Mouse (Mus musculus): ENCODE data around the gene Dis3l2. TPM values are rescaled to one million over a fixed set of nuclear protein-coding genes. Genes with fewer than 3 reads are reported as not detected.

The Dis3l2 gene
- polyA plus RNA-seq, 1 experiment from 2014 or later: 41.7 TPM

- no peaks in the 10 kb centered on the region for H3K36me3 ChIP-seq (replicated peaks)
- H3K4me1 ChIP-seq: peaks cover 22% of the 10 kb centered on the region
- H3K9me3 ChIP-seq: no peaks in the 10 kb centered on the region
- H3K27ac ChIP-seq: no peak overlapping the region
- H3K4me2 ChIP-seq: no peak overlapping the region
- no peak for ATAC-seq (ENCODE audit: low FRiP score)
- no peak overlapping the region for H3K9ac ChIP-seq
- no peak overlapping the region for H3K4me3 ChIP-seq (replicated peaks)
- H3K27me3 ChIP-seq: no peaks in the 10 kb centered on the region
- 36% methylated on average over 1 of the region's 1 CpGs for WGBS
Observed at GRCm38 (mm10) chr1:87030652-87031051, 327.0 kb downstream of the Dis3l2 start.

DNA sequence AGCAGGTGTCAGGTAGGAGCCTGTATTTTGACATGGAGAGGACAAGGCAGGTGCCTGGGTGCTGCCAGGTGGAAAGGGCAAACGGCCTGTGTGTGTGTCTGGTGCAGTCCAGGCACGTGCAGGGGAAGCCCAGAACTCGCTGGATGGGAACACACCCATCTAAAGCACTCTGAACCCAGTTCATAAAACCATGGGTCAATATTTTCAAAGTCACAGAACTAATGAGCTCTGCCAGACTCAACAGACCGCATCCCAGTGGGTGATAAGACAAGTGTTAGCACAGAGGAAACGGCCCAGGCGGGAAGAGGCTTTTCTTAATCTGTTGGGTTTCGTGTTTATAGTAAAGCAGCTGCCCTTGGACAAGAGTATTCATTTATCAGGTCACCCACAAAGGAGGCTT lies 328.9 kb downstream of the Dis3l2 start:
- Histone ChIP-seq H3K9ac (no peak overlapping the region), H3K9me3 (no peaks in the 10 kb centered on the region), H3K27me3 (no peaks in the 10 kb centered on the region), H3K4me2 (no peak overlapping the region), H3K4me3 (replicated peaks) (no peak overlapping the region), H3K4me1 (peaks cover 32% of the 10 kb centered on the region), H3K36me3 (replicated peaks) (no peaks in the 10 kb centered on the region), H3K27ac (no peak overlapping the region)
- 80% methylated on average over 7 of the region's 7 CpGs for WGBS
- ATAC-seq (ENCODE audit: low FRiP score): no peak

- Histone ChIP-seq H3K27me3 (no peaks in the 10 kb centered on the region), H3K4me2 (no peak overlapping the region), H3K27ac (peak overlapping the region; percentile 82), H3K9ac (peak overlapping the region; percentile 33; the same call in 1 of the 2 replicates), H3K4me3 (replicated peaks) (no peak overlapping the region), H3K4me1 (peaks cover 30% of the 10 kb centered on the region), H3K36me3 (replicated peaks) (no peaks in the 10 kb centered on the region), H3K9me3 (no peaks in the 10 kb centered on the region)
- ATAC-seq (ENCODE audit: low FRiP score): peak; percentile 84
- WGBS: 0% methylated on average over 4 of the region's 4 CpGs
Observed at GRCm38 (mm10) chr1:87035532-87036161, 332.0 kb downstream of the Dis3l2 start.

DNA sequence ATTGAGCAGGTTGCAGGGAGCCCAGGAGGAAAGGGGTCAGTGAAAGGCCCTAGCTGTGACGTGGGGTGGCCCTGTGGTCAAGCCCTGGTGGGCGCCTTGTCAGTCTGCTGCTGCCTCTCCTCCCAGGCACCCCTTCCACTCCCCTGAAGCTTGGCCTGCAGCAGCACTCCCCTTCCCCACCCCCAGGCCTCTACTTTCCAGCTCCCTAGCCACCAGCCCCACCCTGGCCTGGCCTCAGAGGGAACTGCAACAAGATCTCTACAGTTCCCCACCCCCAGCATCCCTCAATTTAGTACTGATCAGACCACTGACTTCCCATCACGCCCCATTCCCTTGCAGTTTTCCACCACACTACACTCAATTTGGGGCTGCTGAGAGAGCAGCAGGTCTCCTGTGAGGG lies 332.7 kb downstream of the Dis3l2 start:
- Histone ChIP-seq H3K9ac (peak overlapping the region; percentile 33; the same call in 1 of the 2 replicates), H3K27ac (peak overlapping the region; percentile 82), H3K4me2 (no peak overlapping the region), H3K27me3 (no peaks in the 10 kb centered on the region), H3K36me3 (replicated peaks) (no peaks in the 10 kb centered on the region), H3K4me1 (peaks cover 29% of the 10 kb centered on the region), H3K4me3 (replicated peaks) (no peak overlapping the region), H3K9me3 (no peaks in the 10 kb centered on the region)
- no peak for ATAC-seq (ENCODE audit: low FRiP score)
- WGBS: 59% methylated on average over 3 of the region's 3 CpGs

GRCm38 (mm10) chr1:87038477-87039070 lies 335.0 kb downstream of the Dis3l2 start:
- Histone ChIP-seq H3K4me3 (replicated peaks) (no peak overlapping the region), H3K9ac (0 out of 2 replicates have a peak overlapping the region, but pooled peaks have one; percentile 2), H3K36me3 (replicated peaks) (no peaks in the 10 kb centered on the region), H3K27me3 (no peaks in the 10 kb centered on the region), H3K9me3 (no peaks in the 10 kb centered on the region), H3K4me1 (peaks cover 29% of the 10 kb centered on the region), H3K27ac (no peak overlapping the region), H3K4me2 (no peak overlapping the region)
- WGBS: 88% methylated on average over 2 of the region's 2 CpGs
- ATAC-seq (ENCODE audit: low FRiP score): no peak

GRCm38 (mm10) chr1:87041119-87041518 lies 337.5 kb downstream of the Dis3l2 start:
- H3K4me2 ChIP-seq: no peak overlapping the region
- H3K4me1 ChIP-seq: peaks cover 11% of the 10 kb centered on the region
- 12% methylated on average over 3 of the region's 3 CpGs for WGBS
- peaks cover 3% of the 10 kb centered on the region; the same call in 1 of the 2 replicates for H3K36me3 ChIP-seq (replicated peaks)
- H3K27ac ChIP-seq: no peak overlapping the region
- H3K27me3 ChIP-seq: no peaks in the 10 kb centered on the region
- no peak overlapping the region for H3K9ac ChIP-seq
- ATAC-seq (ENCODE audit: low FRiP score): no peak
- H3K4me3 ChIP-seq (replicated peaks): no peak overlapping the region
- no peaks in the 10 kb centered on the region for H3K9me3 ChIP-seq

- H3K9me3 ChIP-seq: no peaks in the 10 kb centered on the region
- no peaks in the 10 kb centered on the region for H3K27me3 ChIP-seq
- H3K4me2 ChIP-seq: no peak overlapping the region
- H3K4me1 ChIP-seq: 0 out of 2 replicates have a peak, but pooled peaks cover 5% of the 10 kb centered on the region
- H3K36me3 ChIP-seq (replicated peaks): peaks cover 6% of the 10 kb centered on the region; the same call in 1 of the 2 replicates
- no peak overlapping the region for H3K27ac ChIP-seq
- peak; percentile 78 for ATAC-seq (ENCODE audit: low FRiP score)
- no peak overlapping the region for H3K9ac ChIP-seq
- H3K4me3 ChIP-seq (replicated peaks): no peak overlapping the region
- 0% methylated on average over 1 of the region's 1 CpGs for WGBS
Observed at GRCm38 (mm10) chr1:87041814-87042438, 338.3 kb downstream of the Dis3l2 start.

DNA sequence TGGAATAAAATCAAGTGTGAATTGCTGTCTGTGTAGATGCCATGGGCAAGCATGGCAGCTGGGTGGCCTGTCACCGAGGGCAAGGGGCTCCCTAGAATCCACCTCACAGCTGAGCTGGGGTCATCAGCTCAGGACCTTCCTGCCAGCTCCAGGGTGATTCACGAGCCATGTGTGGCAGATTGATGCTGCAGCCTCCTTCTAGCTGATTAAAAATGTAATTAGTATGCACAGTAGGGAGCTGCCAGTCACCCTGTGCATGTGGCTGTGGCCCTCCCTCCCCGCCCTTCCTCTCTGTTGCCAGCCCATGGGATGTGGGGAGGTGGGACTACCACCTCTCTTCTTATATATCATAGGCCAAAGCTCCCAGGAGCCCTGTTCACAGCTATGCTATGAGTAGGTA lies 346.5 kb downstream of the Dis3l2 start:
- Histone ChIP-seq H3K4me2 (no peak overlapping the region), H3K4me3 (replicated peaks) (no peak overlapping the region), H3K4me1 (no peaks in the 10 kb centered on the region), H3K9me3 (no peaks in the 10 kb centered on the region), H3K27me3 (no peaks in the 10 kb centered on the region), H3K9ac (no peak overlapping the region), H3K36me3 (replicated peaks) (peaks cover 29% of the 10 kb centered on the region), H3K27ac (no peak overlapping the region)
- 56% methylated on average over 3 of the region's 3 CpGs for WGBS
- 0 out of 2 replicates have a peak, but pooled peaks have one; percentile 61 for ATAC-seq (ENCODE audit: low FRiP score)

DNA sequence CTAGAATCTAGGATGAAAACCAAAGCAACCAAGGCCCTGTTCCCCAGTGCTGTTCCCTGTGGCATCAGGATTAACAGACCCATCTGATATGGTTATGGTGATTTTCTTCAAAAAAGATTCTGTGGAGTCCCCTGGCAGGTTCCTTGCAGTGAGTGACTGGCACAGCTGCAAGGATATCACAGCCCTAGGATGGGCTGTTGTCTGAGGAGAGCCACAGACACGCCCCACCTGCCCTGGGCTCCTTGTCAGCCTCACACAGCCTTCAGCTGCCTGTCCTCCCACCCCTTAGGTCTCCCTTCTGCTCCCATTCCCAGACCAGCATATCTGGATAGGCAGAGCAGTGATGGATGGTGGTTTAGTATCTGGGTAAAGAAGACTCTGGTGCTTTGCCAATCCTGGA lies 347.1 kb downstream of the Dis3l2 start:
- H3K4me2 ChIP-seq: no peak overlapping the region
- H3K9ac ChIP-seq: no peak overlapping the region
- no peak for ATAC-seq (ENCODE audit: low FRiP score)
- 86% methylated on average over 1 of the region's 1 CpGs for WGBS
- peaks cover 29% of the 10 kb centered on the region for H3K36me3 ChIP-seq (replicated peaks)
- no peaks in the 10 kb centered on the region for H3K9me3 ChIP-seq
- H3K4me3 ChIP-seq (replicated peaks): no peak overlapping the region
- no peaks in the 10 kb centered on the region for H3K4me1 ChIP-seq
- H3K27me3 ChIP-seq: no peaks in the 10 kb centered on the region
- no peak overlapping the region for H3K27ac ChIP-seq

GRCm38 (mm10) chr1:87051369-87051768 lies 347.8 kb downstream of the Dis3l2 start:
- peaks cover 26% of the 10 kb centered on the region for H3K36me3 ChIP-seq (replicated peaks)
- H3K9ac ChIP-seq: no peak overlapping the region
- no peak overlapping the region for H3K4me2 ChIP-seq
- H3K9me3 ChIP-seq: no peaks in the 10 kb centered on the region
- H3K27ac ChIP-seq: no peak overlapping the region
- 84% methylated on average over 4 of the region's 4 CpGs for WGBS
- ATAC-seq (ENCODE audit: low FRiP score): no peak
- H3K27me3 ChIP-seq: no peaks in the 10 kb centered on the region
- H3K4me3 ChIP-seq (replicated peaks): no peak overlapping the region
- no peaks in the 10 kb centered on the region for H3K4me1 ChIP-seq

DNA sequence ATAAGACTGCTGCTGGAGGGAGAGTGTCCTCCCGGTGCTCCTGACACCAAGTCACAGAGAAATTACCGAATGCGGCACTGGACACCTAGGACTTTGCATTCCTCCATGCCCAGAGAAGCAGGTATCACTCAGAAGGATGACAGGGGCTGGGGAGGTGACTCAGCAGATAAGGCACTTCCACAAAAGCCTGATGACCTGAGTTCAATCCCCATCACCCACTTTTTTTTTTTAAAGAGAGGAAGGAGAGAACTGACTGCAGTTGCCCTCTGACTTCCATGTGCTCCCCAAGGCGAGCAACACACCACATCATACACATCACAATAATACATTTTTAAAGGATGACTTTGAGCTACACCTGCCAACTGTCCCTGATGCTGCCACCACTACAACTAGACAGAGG lies 353.5 kb downstream of the Dis3l2 start:
- ATAC-seq (ENCODE audit: low FRiP score): no peak
- Histone ChIP-seq H3K36me3 (replicated peaks) (no peaks in the 10 kb centered on the region), H3K27ac (no peak overlapping the region), H3K27me3 (no peaks in the 10 kb centered on the region), H3K4me3 (replicated peaks) (no peak overlapping the region), H3K4me2 (no peak overlapping the region), H3K9me3 (no peaks in the 10 kb centered on the region), H3K9ac (no peak overlapping the region), H3K4me1 (no peaks in the 10 kb centered on the region)
- 79% methylated on average over 4 of the region's 4 CpGs for WGBS

GRCm38 (mm10) chr1:87059042-87059665 lies 355.5 kb downstream of the Dis3l2 start:
- no peaks in the 10 kb centered on the region for H3K27me3 ChIP-seq
- no peak overlapping the region for H3K4me3 ChIP-seq (replicated peaks)
- no peaks in the 10 kb centered on the region for H3K36me3 ChIP-seq (replicated peaks)
- no peak overlapping the region for H3K9ac ChIP-seq
- H3K9me3 ChIP-seq: no peaks in the 10 kb centered on the region
- no peak for ATAC-seq (ENCODE audit: low FRiP score)
- H3K4me1 ChIP-seq: no peaks in the 10 kb centered on the region
- H3K27ac ChIP-seq: no peak overlapping the region
- H3K4me2 ChIP-seq: no peak overlapping the region
- 86% methylated on average over 8 of the region's 8 CpGs for whole genome bisulfite sequencing

Data from forebrain, embryonic 12.5 days (tissue).